Mouse (Mus musculus): ENCODE measurements at regions not wholly inside any gene's neighbourhood (a gene's known extent, or its start where the extent isn't known, plus 50 kb on each side); places are given as distances from the start of the nearest gene placed in this dataset.

GRCm38 (mm10) chr3:100382181-100382580 lies 106.9 kb downstream of the Tent5c start:
- TF ChIP-seq CTCF (conservative IDR thresholded peaks at IDR 0.05; ENCODE audit: low read length) (no peak), NANOG (IDR thresholded peaks at IDR 0.05; ENCODE audit: borderline replicate concordance, low read length) (no peak), POU5F1 (IDR thresholded peaks at IDR 0.05; ENCODE audit: borderline replicate concordance, low read length) (no peak)
